Mouse (Mus musculus) heart, adult 2 months (tissue): ENCODE data around the gene Lonp2.

Experiments used
- CTCF ChIP-seq: fragments of 200-600 bp; IDR thresholded peaks from 2 replicates; pipeline ENCODE4 v1.8.1; 2022; ENCODE audit warnings: antibody characterized with exemption, mild to moderate bottlenecking, moderate library complexity
- EP300 ChIP-seq: fragments of 200-500 bp; IDR thresholded peaks from 2 replicates; pipeline ENCODE4 v1.6.1; 2011; ENCODE audit warnings: low read depth, low read length, control low read depth; ENCODE audit not compliant: insufficient read depth
- POLR2A ChIP-seq: fragments of 200-500 bp; IDR thresholded peaks from 2 replicates; pipeline ENCODE4 v1.6.1; 2011; ENCODE audit warnings: mild to moderate bottlenecking, low read depth, low read length, control low read depth; ENCODE audit not compliant: insufficient read depth

GRCm38 (mm10) chr8:86734954-86735353 is 111.1 kb downstream of the Lonp2 start:
- no peak for TF ChIP-seq EP300
- TF ChIP-seq CTCF: no peak
- no peak for TF ChIP-seq POLR2A
